Mouse (Mus musculus) ES-Bruce4 (cell line): ENCODE measurements around the gene Rd3.

Source experiments
- CTCF ChIP-seq: IDR thresholded peaks from one replicate; pipeline ENCODE4 v1.8.1; 2011; ENCODE audit warnings: low read depth, low read length
- EP300 ChIP-seq: IDR thresholded peaks from 2 replicates; pipeline ENCODE4 v1.6.1; 2011; ENCODE audit warnings: low read depth, low read length; ENCODE audit not compliant: insufficient read depth

DNA sequence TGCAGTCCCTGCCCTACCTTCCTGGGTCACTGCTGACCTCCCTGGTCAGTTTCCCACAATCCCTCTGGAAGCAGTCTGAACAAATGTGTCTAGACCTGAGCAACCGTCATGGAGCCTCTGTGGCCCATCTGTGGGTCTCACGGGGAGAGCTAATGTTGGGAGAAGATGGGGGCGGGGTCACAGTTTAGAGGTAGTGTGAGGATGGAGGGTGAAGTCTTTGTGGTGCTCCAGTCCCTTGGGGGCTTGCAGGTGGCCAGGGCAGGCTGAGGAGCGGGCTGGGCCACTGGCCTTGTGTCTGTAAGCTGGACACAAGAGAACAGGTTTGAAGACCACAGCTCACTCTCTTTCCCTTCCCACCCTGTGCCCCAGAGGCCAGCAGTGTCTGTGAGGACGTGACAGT, 31.4 kb upstream of the Rd3 start:
- TF ChIP-seq CTCF (no peak), EP300 (no peak)
